Mouse (Mus musculus): ENCODE measurements around the gene Nxpe3.
A peak's percentile ranks its signal among the peaks of the same experiment; 100 is the strongest.

Gene Nxpe3

DNA sequence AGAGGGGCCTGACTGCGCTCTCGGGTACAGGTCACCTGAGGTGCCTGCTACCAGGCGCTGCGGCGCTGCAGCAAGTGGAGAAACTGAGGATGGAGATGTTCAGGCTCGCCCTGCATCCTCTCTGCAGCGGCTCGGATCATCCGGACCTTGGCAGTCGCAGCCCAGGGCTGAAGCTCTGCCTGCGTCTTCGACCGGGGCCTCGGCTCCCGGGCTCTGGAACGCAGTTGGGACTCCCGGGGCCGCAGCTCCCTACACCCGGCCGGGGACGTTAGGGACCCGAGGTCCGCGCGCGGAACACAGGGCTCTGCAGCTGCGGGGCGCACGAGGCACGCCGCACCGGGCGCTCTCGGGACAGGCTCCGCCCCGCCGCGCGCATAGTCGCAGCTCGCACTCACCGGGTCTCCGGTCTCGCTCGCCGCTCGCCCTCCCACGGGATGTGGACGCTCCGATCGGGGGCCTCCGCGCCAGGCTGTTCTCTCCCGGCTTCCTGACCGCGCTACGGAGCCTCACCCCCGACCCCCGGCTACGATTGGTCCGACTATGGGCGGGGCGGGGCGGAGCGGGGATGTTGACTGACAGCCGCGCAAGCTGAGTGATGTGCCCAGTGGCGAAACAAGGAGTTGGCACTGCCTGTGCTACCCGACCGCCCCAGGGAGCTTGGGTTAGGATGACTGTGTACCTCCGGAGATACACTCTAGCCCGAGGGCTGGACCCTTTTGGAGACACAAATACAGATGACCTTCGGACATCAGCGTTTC is at the start of gene Nxpe3:
TSS of gene Nxpe3 (minus strand) at position 393 of the 758 bp plus-strand sequence.
- DNase-seq (ENCODE audit: low spot score): peak; percentile 85

GRCm38 (mm10) chr16:55940781-55941180 is 45.7 kb upstream of the Nxpe3 start:
- DNase-seq (ENCODE audit: low spot score): no peak

- DNase-seq (ENCODE audit: low spot score): no peak
Observed at GRCm38 (mm10) chr16:55939703-55940102, 44.6 kb upstream of the Nxpe3 start.

DNA sequence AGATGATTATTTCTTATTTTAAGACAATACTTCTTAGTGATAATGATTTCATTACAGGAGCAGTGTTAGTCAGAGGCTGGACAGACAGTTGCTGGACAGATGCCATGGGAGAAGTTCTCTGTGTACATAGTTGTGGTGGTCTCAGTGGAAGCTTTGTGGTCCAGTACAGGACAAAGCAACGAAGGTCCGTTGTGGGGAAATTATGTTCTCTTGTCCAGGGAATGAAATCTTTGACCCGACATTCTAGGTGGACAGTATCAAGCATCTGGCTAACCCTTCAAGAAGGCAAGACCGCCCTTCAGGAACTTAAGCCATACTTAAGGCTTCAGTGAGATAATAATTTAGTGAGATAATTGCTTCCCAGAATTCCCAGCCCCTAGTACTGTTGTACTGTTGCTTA is 43.7 kb upstream of the Nxpe3 start:
- no peak for DNase-seq (ENCODE audit: low spot score)

DNA sequence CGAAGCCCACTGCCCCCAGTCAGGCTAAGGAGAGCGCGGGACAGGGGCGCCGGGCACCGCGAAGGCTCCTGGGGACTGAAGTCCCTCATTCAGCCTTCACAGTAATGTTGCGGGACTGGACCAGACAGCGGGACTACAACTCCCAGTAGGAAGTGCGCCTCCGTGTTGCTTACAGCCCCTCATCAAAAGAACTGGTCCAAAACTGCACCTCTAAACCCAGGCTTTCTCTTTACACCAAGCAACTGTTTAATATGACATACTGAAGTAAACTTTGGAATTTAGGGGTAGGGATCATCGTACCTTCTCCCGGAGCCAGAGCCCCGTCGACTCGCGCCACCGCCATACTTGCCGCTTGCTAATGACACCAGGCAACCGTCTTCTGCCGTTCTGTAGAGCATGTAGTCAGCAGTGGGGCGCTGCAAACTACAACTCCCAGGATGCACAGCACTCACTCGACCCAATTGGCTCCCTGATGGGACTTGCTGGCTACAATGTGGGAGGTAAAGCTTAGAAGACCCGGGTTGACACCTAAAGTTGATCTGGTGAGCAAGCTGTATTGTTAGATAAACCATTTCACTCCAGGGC is 39.5 kb upstream of the Nxpe3 start, which contains the start of gene Cep97:
TSS of gene Cep97 (minus strand) at position 403 of the 585 bp plus-strand sequence.
- DNase-seq (ENCODE audit: low spot score): peak; percentile 84

GRCm38 (mm10) chr16:55933681-55934343 is 38.7 kb upstream of the Nxpe3 start:
- DNase-seq (ENCODE audit: low spot score): peak; percentile 67

- DNase-seq (ENCODE audit: low spot score): no peak
Observed at GRCm38 (mm10) chr16:55924010-55924409, 28.9 kb upstream of the Nxpe3 start.

GRCm38 (mm10) chr16:55922079-55922478 is 27.0 kb upstream of the Nxpe3 start:
- DNase-seq (ENCODE audit: low spot score): no peak

- DNase-seq (ENCODE audit: low spot score): no peak
Observed at GRCm38 (mm10) chr16:55914716-55915115, 19.6 kb upstream of the Nxpe3 start.

GRCm38 (mm10) chr16:55910208-55910793 is 15.2 kb upstream of the Nxpe3 start:
- no peak for DNase-seq (ENCODE audit: low spot score)

- DNase-seq (ENCODE audit: low spot score): no peak
Observed at GRCm38 (mm10) chr16:55906928-55907679, 12.0 kb upstream of the Nxpe3 start.

DNA sequence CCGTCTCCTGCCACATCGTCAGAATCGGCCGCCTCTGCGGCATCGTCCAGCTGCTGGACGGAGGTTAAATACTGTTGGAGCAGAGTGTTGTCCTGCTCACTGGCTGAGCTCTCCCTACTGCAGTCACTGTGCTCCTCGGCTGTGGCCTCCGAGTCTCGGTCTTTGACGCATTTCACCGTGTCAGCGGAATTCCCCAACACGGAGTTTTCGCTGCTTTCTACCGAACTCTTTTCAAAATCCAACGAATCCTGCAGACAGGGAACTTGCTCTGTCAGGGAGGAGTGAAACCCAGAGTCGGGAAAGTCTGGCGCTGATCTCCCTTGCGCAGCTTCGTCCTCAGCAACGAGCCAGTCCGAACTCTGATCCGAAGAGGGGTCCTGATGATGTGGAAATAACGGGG is 10.3 kb upstream of the Nxpe3 start:
- no peak for DNase-seq (ENCODE audit: low spot score)

DNA sequence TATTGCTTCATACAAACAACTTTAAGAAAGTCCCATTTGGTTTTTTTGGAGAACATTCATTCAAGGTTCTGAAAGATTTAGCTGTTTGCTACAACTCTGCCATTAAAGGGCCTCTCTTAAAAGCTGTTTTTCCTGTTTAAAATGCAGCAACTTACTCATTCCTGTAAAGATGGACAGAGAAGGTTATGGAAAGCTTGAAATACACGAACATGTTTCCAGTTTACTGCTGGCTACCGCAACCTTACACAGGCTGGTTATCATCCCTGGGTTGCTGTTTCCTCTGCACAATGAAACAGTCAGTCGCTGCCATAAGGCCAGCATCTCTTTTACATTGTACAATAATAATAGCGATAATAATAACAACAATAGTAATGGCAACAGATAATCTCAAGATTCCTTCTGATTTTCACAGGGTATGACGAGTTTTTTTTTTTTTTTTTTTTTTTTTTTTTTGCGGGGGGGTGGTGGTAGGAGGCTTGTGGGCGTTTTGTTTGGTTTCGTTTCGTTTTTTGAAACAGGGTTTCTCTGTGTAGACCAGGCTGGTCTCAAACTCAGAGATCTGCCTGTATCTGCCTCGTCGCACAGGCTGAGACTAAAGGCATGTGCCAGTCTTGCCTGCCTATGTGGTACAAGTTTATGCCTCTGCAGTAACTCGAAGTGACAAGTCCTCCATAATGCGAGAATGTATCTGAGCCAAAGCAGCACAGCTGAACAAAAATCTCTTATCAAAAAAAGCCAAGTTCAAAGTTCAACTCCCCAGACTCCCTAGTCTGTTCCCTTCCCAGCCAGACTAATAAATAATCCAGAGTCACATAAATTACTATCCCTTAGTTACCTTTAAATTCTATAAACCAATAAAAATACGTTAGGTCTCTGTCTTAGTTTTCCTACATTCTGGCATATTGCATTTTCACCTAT is 7.0 kb upstream of the Nxpe3 start:
- no peak for DNase-seq (ENCODE audit: low spot score)

DNA sequence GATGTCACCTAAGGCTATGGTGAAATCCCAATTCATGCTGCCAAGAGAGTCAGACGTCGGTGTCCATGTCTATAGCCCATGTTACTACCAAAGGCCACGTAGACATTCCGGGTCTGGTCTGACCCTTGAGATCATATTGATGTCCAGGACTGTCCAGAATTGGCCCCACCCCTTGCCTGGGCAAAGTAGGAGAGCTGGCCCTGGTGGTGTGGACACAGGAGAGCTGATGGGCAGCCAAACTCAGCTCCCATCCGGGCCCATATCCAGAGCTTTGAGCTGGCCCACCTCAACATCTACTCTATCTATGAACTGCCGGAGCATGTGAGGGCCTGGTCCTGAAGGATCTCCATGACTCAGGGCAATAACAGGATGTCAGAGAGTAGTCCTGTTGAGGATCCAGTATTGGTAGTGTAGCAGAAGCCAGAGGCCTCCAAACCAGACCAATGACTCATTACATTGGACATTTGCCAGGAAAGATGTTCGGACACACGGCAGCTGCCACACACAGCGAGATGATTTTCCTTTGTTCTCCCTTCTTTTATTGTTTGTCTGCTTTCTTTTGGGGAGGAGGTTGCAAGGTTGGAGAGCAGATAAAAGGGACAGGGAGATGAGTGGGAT is 3.4 kb upstream of the Nxpe3 start:
- no peak for DNase-seq (ENCODE audit: low spot score)

- no peak for DNase-seq (ENCODE audit: low spot score)
Observed at GRCm38 (mm10) chr16:55895651-55896095, 588 bp upstream of the Nxpe3 start.

- no peak for DNase-seq (ENCODE audit: low spot score)
Observed at GRCm38 (mm10) chr16:55894536-55894892, 571 bp downstream of the Nxpe3 start.

- no peak for DNase-seq (ENCODE audit: low spot score)
Observed at GRCm38 (mm10) chr16:55893410-55894107, 1.5 kb downstream of the Nxpe3 start.

DNA sequence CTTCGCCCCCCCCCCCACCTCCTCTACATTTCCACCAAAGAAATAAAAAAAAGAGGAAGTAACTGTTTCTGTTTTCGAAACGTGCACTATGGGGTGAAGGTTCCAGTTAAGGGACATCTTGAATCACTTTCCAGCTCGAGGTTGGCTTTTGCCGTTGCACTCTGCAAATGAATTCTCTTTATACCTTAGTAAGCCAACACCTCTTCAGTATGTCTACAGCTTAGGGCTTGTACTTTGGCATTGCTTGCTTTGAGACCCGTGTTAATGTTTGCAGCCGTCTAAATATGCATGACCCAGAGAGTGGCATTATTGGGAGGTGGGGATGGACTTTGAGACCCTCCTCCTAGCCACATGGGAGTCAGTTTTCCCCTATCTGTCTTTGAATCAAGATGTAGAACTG is 2.6 kb downstream of the Nxpe3 start:
- no peak for DNase-seq (ENCODE audit: low spot score)

GRCm38 (mm10) chr16:55891346-55891745 is 3.7 kb downstream of the Nxpe3 start:
- no peak for DNase-seq (ENCODE audit: low spot score)

All from testis, postnatal 10 days (tissue).